Mouse (Mus musculus) embryonic facial prominence, embryonic 13.5 days (tissue): ENCODE data around the gene Mrpl53. TPM values are rescaled to one million over a fixed set of nuclear protein-coding genes. Genes with fewer than 3 reads are reported as not detected.
A peak's percentile ranks its signal among the peaks of the same experiment; 100 is the strongest.

ENCODE experiments used
- ATAC-seq: fragments of 200-750 bp; cut with Nextera tagmentation; 2 replicates; pipeline ENCODE4 v1.8.0; 2017; ENCODE audit warnings: low read depth; ENCODE audit not compliant: insufficient number of reproducible peaks, insufficient read depth, low FRiP score, low TSS enrichment
- H3K27ac ChIP-seq: fragments of 300-500 bp; sonication (generic); 2 replicates; pipeline ENCODE4 v1.5.1; 2015; ENCODE audit warnings: moderate library complexity, mild to moderate bottlenecking, inconsistent platforms
- H3K27me3 ChIP-seq: fragments of 300-500 bp; sonication (generic); 2 replicates; pipeline ENCODE4 v1.6.1; 2015; ENCODE audit warnings: mild to moderate bottlenecking, inconsistent platforms
- H3K36me3 ChIP-seq: fragments of 300-500 bp; sonication (generic); 2 replicates; pipeline ENCODE4 v1.6.1; 2015; ENCODE audit warnings: mild to moderate bottlenecking, inconsistent platforms
- H3K4me1 ChIP-seq: fragments of 300-500 bp; sonication (generic); 2 replicates; pipeline ENCODE4 v1.6.1; 2015; ENCODE audit warnings: inconsistent platforms
- H3K4me2 ChIP-seq: fragments of 300-500 bp; sonication (generic); 2 replicates; pipeline ENCODE4 v1.6.1; 2015; ENCODE audit warnings: moderate library complexity, mild to moderate bottlenecking, inconsistent platforms
- H3K4me3 ChIP-seq: fragments of 300-500 bp; sonication (generic); 2 replicates; pipeline ENCODE4 v1.5.1; 2015; ENCODE audit warnings: mild to moderate bottlenecking, inconsistent platforms
- H3K9ac ChIP-seq: fragments of 300-500 bp; sonication (generic); 2 replicates; pipeline ENCODE4 v1.6.1; 2015; ENCODE audit warnings: mild to moderate bottlenecking, inconsistent platforms
- H3K9me3 ChIP-seq: fragments of 300-500 bp; sonication (generic); 2 replicates; pipeline ENCODE4 v1.6.1; 2016; ENCODE audit warnings: inconsistent platforms
- WGBS: fragments of 180-500 bp; shearing (Covaris S2); methylation state at CpG from one replicate; pipeline ENCODE4 v1.1.7; 2015; ENCODE audit warnings: mixed read lengths; 5-methylcytosine and 5-hydroxymethylcytosine counted together
- polyA plus RNA-seq: library from polyadenylated mRNA; unstranded; fragments of >200 nt; fragmentation: Nextera tagmentation; extraction: Ambion mirVana; gene quantifications from 2 replicates; pipeline ENCODE4 v1.2.1, GENCODE M21; 2015

Mrpl53 gene
- polyA plus RNA-seq, 1 experiment from 2014 or later: 137 TPM

DNA sequence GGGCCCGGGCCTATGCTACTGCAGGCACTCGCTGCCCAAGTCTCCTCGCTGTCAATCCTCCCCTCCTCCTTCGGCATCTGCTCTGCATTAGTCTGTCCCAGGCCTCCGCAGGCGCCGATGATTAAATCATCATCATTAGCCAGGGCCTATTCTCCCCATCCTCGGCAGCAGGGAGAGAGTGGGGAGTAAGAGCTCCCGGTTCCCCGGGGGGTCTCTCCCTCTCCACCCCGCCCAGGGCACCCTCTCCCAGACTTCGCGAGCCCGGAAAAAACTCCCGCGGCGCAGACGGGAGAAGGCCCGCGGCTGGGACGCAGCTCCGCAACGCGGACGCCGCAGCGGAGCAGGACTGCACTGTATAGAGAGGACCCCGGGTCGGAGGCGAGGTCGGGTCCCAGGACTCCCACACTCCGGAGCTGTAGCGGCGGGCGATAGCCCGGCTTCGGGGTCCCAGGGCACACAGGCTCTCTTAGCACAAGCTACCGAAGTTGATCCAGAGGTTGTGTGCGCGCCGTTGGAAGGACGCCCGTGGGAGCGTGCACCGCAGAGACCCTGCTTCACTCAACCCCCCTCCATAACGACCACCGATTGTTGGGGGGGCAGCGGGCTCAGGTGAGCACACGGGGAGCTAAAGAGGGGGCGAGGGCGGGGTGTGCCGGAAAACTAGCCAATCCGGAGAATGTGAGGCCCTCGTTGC is 31.1 kb upstream of the Mrpl53 start, which contains the start of gene Pcgf1:
Gene Pcgf1, plus strand, starts transcription at position 240 of the 694 bp plus-strand sequence.
- Histone ChIP-seq H3K27me3 (peaks cover 46% of the 10 kb centered on the region), H3K4me3 (peak within 1 kb of the TSS; percentile 81)
- under 1% methylated on average over 54 of the region's 54 CpGs for WGBS

GRCm38 (mm10) chr6:83078324-83078858 is 30.4 kb upstream of the Mrpl53 start:
- peaks cover 47% of the 10 kb centered on the region for H3K27me3 ChIP-seq
- WGBS: 0% methylated on average over 46 of the region's 46 CpGs
- H3K9ac ChIP-seq: peak overlapping the region; percentile 85
- ATAC-seq: peak; percentile 90
- H3K36me3 ChIP-seq: peaks cover 31% of the 10 kb centered on the region
- peak overlapping the region; percentile 88 for H3K27ac ChIP-seq
- peaks cover 20% of the 10 kb centered on the region for H3K4me1 ChIP-seq
- H3K4me3 ChIP-seq: peak overlapping the region; percentile 81
- no peaks in the 10 kb centered on the region for H3K9me3 ChIP-seq
- H3K4me2 ChIP-seq: peak overlapping the region; percentile 93

More for the DNA sequence above, 31.1 kb upstream of the Mrpl53 start, which contains the start of gene Pcgf1:
- peak; percentile 78 for ATAC-seq
- H3K27ac ChIP-seq: peak within 1 kb of the TSS; percentile 88
- peak within 1 kb of the TSS; percentile 93 for H3K4me2 ChIP-seq
- H3K4me1 ChIP-seq: peaks cover 20% of the 10 kb centered on the region
- H3K9me3 ChIP-seq: no peaks in the 10 kb centered on the region
- peak within 1 kb of the TSS; percentile 85 for H3K9ac ChIP-seq
- H3K36me3 ChIP-seq: peaks cover 31% of the 10 kb centered on the region

- H3K9me3 ChIP-seq: no peaks in the 10 kb centered on the region
- no peak overlapping the region for H3K4me3 ChIP-seq
- peaks cover 31% of the 10 kb centered on the region for H3K36me3 ChIP-seq
- H3K9ac ChIP-seq: no peak overlapping the region
- H3K27me3 ChIP-seq: peaks cover 47% of the 10 kb centered on the region
- no peak overlapping the region for H3K27ac ChIP-seq
- H3K4me2 ChIP-seq: no peak overlapping the region
- WGBS: 95% methylated on average over 5 of the region's 5 CpGs
- no peak for ATAC-seq
- peaks cover 31% of the 10 kb centered on the region for H3K4me1 ChIP-seq
Observed at GRCm38 (mm10) chr6:83080210-83080609, 28.6 kb upstream of the Mrpl53 start.

DNA sequence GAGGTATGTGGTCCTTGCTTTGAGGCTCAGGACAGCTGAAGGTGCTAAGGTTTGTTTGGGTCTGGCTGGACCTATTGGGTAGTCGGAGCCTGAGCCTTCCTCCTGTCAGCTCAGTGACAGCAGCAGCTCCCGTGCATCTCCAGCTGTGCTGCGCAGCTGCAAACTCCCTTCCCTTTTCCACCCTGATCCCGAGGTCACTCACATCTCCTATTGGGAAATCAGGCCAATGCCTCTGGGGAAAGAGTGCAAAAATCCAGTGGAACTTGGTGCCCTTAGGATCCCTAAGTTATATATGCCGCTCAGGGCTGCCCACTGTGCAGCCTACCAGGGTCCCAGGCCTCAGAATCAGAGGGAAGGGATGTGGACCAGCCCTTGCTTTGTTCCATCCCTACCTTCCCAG is 25.3 kb upstream of the Mrpl53 start:
- H3K4me1 ChIP-seq: peaks cover 43% of the 10 kb centered on the region
- H3K9me3 ChIP-seq: no peaks in the 10 kb centered on the region
- H3K27ac ChIP-seq: no peak overlapping the region
- 16% methylated on average over 5 of the region's 5 CpGs for WGBS
- ATAC-seq: no peak
- no peak overlapping the region for H3K4me3 ChIP-seq
- peak overlapping the region; percentile 36; the same call in 1 of the 2 replicates for H3K9ac ChIP-seq
- H3K27me3 ChIP-seq: peaks cover 67% of the 10 kb centered on the region
- H3K36me3 ChIP-seq: peaks cover 31% of the 10 kb centered on the region
- H3K4me2 ChIP-seq: no peak overlapping the region

GRCm38 (mm10) chr6:83084477-83084876 is 24.4 kb upstream of the Mrpl53 start:
- WGBS: 7% methylated on average over 6 of the region's 6 CpGs
- H3K4me2 ChIP-seq: no peak overlapping the region
- peaks cover 31% of the 10 kb centered on the region for H3K36me3 ChIP-seq
- no peak overlapping the region for H3K4me3 ChIP-seq
- H3K9me3 ChIP-seq: no peaks in the 10 kb centered on the region
- no peak for ATAC-seq
- H3K9ac ChIP-seq: no peak overlapping the region
- H3K4me1 ChIP-seq: peaks cover 35% of the 10 kb centered on the region
- no peak overlapping the region for H3K27ac ChIP-seq
- H3K27me3 ChIP-seq: peaks cover 76% of the 10 kb centered on the region

DNA sequence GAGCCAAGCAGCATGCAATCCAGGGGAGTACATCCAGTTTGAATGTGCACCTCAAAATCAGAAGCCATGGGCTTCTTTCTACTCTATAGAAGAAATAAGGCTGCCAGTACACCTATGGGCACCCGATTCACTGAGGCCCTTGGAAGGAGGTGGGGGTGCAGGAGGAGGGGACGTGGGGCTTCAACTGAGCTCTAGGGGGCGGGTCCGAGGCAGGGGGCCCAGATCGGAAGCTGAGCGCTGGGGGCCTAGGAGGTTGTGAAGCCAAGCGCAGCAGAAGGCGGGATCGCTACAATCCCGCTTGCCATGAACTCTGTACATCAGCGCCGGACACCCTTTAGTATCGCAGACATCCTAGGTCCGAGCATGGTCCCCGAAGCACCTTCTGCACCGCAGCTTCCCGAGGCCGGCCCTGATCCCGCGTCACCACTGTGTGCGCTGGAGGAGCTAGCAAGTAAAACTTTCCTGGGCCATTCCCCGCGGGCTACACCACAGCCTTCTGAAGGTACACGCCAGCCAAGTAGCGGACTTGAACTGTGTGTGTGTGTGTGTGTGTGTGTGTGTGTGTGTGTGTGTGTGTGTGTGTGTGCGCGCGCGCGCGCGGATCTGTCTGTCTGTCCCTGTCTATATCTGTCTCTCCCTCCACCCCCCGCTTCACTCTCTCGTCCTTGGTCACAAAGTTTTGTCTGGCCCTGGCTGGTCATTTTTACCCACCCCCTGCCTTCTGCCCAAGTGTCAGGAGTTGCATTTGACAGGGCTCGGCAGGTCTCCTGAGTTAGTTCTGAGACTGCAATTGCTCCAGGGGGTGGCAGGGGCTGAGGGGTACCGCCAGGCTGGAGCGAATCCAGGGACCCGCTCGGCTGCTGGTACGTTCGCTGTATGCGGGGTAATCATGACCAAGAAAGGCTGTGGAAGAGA is 22.5 kb upstream of the Mrpl53 start, which contains the start of gene Lbx2:
Gene Lbx2, plus strand, starts transcription at position 247 of the 915 bp plus-strand sequence.
- Histone ChIP-seq H3K4me3 (peak within 1 kb of the TSS; percentile 34), H3K36me3 (peaks cover 12% of the 10 kb centered on the region), H3K4me1 (peaks cover 30% of the 10 kb centered on the region), H3K9me3 (no peaks in the 10 kb centered on the region), H3K27ac (no peak within 1 kb of the TSS), H3K27me3 (peaks cover 94% of the 10 kb centered on the region), H3K4me2 (peak within 1 kb of the TSS; percentile 55), H3K9ac (peak within 1 kb of the TSS; percentile 59)
- no peak for ATAC-seq
- WGBS: 4% methylated on average over 39 of the region's 42 CpGs

GRCm38 (mm10) chr6:83087205-83087925 is 21.5 kb upstream of the Mrpl53 start:
- 2% methylated on average over 47 of the region's 47 CpGs for WGBS
- ATAC-seq: no peak
- H3K4me3 ChIP-seq: peak overlapping the region; percentile 27
- H3K9ac ChIP-seq: no peak overlapping the region
- H3K4me1 ChIP-seq: peaks cover 30% of the 10 kb centered on the region
- H3K36me3 ChIP-seq: peaks cover 2% of the 10 kb centered on the region; the same call in 1 of the 2 replicates
- H3K27ac ChIP-seq: no peak overlapping the region
- no peaks in the 10 kb centered on the region for H3K9me3 ChIP-seq
- peaks cover 96% of the 10 kb centered on the region for H3K27me3 ChIP-seq
- H3K4me2 ChIP-seq: peak overlapping the region; percentile 55

DNA sequence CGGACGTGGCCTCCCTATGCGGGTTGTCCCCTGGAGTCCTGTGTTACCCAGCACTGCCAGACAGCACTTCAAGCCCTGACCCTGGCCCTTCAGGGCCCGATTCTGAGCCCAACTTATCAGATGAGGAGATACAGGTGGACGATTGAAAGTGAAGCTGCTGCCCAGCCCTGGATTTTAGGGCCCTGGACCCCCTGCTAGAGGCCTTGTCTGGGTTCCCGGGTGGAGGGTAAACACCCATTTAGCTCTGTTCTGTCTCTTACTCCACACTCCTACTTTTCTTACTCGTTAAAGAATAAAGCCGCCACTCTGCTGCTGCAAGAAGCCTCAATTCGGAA is 20.9 kb upstream of the Mrpl53 start:
- peak overlapping the region; percentile 55 for H3K4me2 ChIP-seq
- H3K4me3 ChIP-seq: peak overlapping the region; percentile 27
- no peak overlapping the region for H3K9ac ChIP-seq
- WGBS: 4% methylated on average over 9 of the region's 9 CpGs
- H3K36me3 ChIP-seq: no peaks in the 10 kb centered on the region
- no peak for ATAC-seq
- peaks cover 30% of the 10 kb centered on the region for H3K4me1 ChIP-seq
- no peak overlapping the region for H3K27ac ChIP-seq
- no peaks in the 10 kb centered on the region for H3K9me3 ChIP-seq
- peaks cover 96% of the 10 kb centered on the region for H3K27me3 ChIP-seq

DNA sequence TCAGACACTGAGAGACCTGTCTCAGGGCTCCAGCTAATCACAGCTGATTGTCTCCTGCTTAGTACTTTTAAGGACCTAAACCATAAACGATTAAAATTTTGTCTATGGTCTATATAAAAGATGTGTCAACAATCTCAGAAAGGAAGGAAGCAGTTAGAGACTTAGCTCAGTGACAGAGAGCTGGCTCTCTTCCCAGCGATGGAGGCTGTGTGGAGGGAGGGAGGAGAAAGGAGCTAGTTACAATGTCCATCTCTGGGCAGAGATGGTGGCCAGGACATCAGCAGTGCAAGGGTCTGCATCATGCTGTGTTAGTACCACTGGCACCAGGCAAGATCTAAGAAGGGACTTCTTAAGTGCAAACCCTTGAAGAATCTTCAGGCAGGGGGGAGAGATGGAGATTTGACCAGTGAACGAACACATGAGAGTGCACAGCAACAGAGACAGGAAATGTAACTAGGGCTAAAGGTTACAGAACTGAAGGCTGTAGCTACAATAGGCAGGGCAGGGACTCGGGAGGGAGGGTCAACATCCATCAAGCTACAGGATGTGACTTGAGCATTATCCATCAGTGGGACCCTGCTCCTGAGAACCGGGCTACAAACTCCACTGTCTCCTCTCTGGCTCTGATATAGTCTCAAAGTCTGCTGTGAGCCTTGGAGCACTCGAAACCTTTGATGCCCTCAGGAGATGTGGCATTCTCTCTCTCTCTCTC is 16.3 kb upstream of the Mrpl53 start:
- ATAC-seq: no peak
- peaks cover 66% of the 10 kb centered on the region for H3K27me3 ChIP-seq
- H3K4me3 ChIP-seq: no peak overlapping the region
- no peak overlapping the region for H3K4me2 ChIP-seq
- H3K36me3 ChIP-seq: no peaks in the 10 kb centered on the region
- no peak overlapping the region for H3K9ac ChIP-seq
- no peaks in the 10 kb centered on the region for H3K9me3 ChIP-seq
- 37% methylated on average over 6 of the region's 6 CpGs for WGBS
- H3K4me1 ChIP-seq: peaks cover 3% of the 10 kb centered on the region
- no peak overlapping the region for H3K27ac ChIP-seq

DNA sequence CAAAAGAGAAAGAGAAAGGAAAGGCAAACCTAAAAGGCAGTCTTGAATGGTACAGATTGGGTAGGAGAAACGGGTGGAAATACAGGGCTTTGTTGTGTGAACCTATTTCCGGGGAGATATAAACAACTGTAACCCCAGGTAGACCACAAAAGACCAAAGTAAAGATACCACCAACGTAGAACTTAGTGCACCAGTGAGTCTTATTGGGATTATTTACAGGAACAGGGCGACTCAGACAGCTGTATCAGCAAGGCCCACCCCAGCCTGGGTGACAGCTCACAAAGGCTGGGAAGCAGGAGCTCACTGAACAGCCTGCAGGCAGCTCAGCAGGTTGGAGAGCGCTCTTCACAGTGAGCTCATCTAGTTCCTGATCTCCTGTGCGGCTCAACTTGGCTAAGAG is 12.9 kb upstream of the Mrpl53 start:
- ATAC-seq: no peak
- WGBS: 42% methylated on average over 6 of the region's 6 CpGs
- H3K4me2 ChIP-seq: no peak overlapping the region
- H3K9ac ChIP-seq: no peak overlapping the region
- H3K4me1 ChIP-seq: peaks cover 3% of the 10 kb centered on the region; the same call in 1 of the 2 replicates
- H3K27ac ChIP-seq: no peak overlapping the region
- peaks cover 41% of the 10 kb centered on the region for H3K27me3 ChIP-seq
- H3K9me3 ChIP-seq: no peaks in the 10 kb centered on the region
- no peaks in the 10 kb centered on the region for H3K36me3 ChIP-seq
- no peak overlapping the region for H3K4me3 ChIP-seq
